Mouse (Mus musculus) bone marrow, adult 2 months (tissue): ENCODE data around the gene Gm11084.
"Not testable (repeated sequence)": the region's sequence is repeated elsewhere in the genome, so short reads cannot be mapped to it uniquely, and the experiment has no call there.

ENCODE experiments used
- CTCF ChIP-seq: fragments of 200-500 bp; IDR thresholded peaks from 2 replicates; pipeline ENCODE4 v1.5.1; 2011; ENCODE audit warnings: low read length, control low read depth; ENCODE audit not compliant: control insufficient read depth, insufficient read depth
- POLR2A ChIP-seq: fragments of 200-500 bp; IDR thresholded peaks from 2 replicates; pipeline ENCODE4 v1.6.1; 2011; ENCODE audit warnings: low read depth, mild to moderate bottlenecking, control low read depth, low read length, borderline replicate concordance; ENCODE audit not compliant: control insufficient read depth

DNA sequence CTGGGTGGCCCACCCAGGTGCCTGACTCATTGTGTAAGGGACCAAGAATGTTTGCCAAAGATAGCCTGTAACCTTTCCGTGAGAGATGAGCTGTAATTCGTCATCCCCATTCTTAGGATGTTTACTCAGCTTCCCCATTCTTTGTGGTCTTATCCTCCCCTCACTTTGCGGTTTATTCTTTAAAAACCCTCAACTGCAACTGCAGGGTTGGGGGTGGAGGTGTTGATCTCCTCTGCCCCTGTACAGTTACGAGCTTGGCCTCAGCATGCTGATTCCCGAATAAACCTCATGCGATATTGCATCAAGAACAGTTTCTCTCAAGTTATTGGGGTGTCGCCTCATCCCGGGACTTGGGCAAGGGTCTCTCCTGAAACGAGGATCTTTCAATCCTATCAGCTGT lies 2.4 kb upstream of the Gm11084 start:
- not testable (repeated sequence) for TF ChIP-seq CTCF, POLR2A
